Mouse (Mus musculus) heart, postnatal 14 days (tissue): Measurements from ENCODE around the gene Gpatch11. TPM values are rescaled to one million over a fixed set of nuclear protein-coding genes. Genes with fewer than 3 reads are reported as not detected.
"Not testable (repeated sequence)": the region's sequence is repeated elsewhere in the genome, so short reads cannot be mapped to it uniquely, and the experiment has no call there.

Experiments used
- DNase-seq, 2 experiments: peaks; one replicate each; pipeline ENCODE4 v3.0.0; 2021 to 2022
- intact Hi-C: fragments of 180-260 bp; cut with DNase I; formaldehyde crosslinking; loops from one replicate; pipeline ENCODE4 v1.15.1; 2025
- long read RNA-seq, 2 experiments: library from polyadenylated mRNA; stranded (forward); transcript quantifications; one replicate each; pipeline ENCODE4 v2.0.0; 2021
- total RNA-seq, 2 experiments: library from RNA; stranded (reverse); gene quantifications; 2 replicates each; pipeline ENCODE4 v1.2.3; 2021

Gpatch11 gene
- 10 to 100 TPM; 22.9 to 25.8 TPM for total RNA-seq
- long read RNA-seq, experiment 1, full-length matches to known transcripts = 29 of 37 reads
- long read RNA-seq, experiment 1, partial matches to known transcripts = 0 of 37 reads
- long read RNA-seq, experiment 1, other reads (novel, unspliced or antisense) = 8 of 37 reads
- long read RNA-seq, experiment 2, full-length matches to known transcripts = 17 of 19 reads
- long read RNA-seq, experiment 2, partial matches to known transcripts = 0 of 19 reads
- long read RNA-seq, experiment 2, other reads (novel, unspliced or antisense) = 2 of 19 reads

- peak; percentile 99 to 100 for DNase-seq
- intact Hi-C loops = no loop called here
These were observed at the start of gene Gpatch11, which contains the start of gene Heatr5b for GRCm38 (mm10) chr17:78834856-78835835. Gpatch11 (plus strand) TSS chr17:78835567. Heatr5b (minus strand) TSS chr17:78835364.

DNA sequence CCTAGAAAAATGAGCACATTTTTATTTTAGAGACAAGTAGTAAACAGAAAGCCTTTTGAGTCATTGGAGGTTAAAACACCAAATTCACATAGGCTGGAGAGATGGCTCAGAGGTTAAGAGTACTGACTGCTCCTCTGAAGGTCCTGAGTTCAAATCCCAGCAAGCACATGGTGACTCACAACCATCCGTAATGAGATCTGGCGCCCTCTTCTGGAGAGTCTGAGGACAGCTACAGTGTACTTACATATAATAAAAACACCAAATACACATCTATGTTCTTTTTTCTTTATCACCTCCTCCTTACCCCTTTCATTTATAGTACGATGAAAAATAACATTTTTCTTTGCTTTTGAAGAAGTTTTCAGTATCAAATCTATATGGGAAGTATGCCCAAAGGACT lies 47.1 kb upstream of the Gpatch11 start:
- intact Hi-C loops, DNase-seq: not testable (repeated sequence)

GRCm38 (mm10) chr17:78791068-78791689 lies 44.2 kb upstream of the Gpatch11 start:
- intact Hi-C loops = no loop called here
- peak; percentile 24 to 67 for DNase-seq

- intact Hi-C loops = no loop called here
These were observed 43.7 kb upstream of the Gpatch11 start for GRCm38 (mm10) chr17:78791690-78792070.

GRCm38 (mm10) chr17:78792122-78792521 lies 43.2 kb upstream of the Gpatch11 start:
- intact Hi-C loops = no loop called here

More at GRCm38 (mm10) chr17:78791690-78792070, 43.7 kb upstream of the Gpatch11 start:
- DNase-seq = no peak

DNA sequence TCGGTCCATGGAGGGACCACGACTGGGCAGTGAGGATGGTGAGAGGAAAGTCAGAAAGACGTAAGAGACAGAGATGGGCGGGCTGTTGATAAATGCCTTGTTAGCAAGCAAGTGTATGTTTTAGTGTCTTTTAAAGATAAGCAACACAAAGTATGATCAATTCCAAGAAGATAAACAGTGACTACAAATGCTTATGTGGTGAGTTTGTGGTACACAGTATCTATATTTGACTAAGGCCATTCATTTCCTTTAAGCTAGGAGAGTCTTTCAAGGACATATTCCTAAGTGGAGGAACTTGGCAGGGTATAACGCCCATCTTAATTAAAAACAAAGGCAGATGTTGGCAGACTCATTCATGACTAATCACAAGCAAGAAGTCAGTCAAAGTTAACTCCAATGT lies 41.0 kb upstream of the Gpatch11 start:
- DNase-seq = no peak
- intact Hi-C loops = no loop called here

More at GRCm38 (mm10) chr17:78792122-78792521, 43.2 kb upstream of the Gpatch11 start:
- no peak for DNase-seq

GRCm38 (mm10) chr17:78797222-78797621 lies 38.1 kb upstream of the Gpatch11 start:
- no peak for DNase-seq
- intact Hi-C loops = no loop called here

- DNase-seq = no peak
- intact Hi-C loops = no loop called here
These were observed 26.3 kb upstream of the Gpatch11 start for GRCm38 (mm10) chr17:78809019-78809418.

GRCm38 (mm10) chr17:78809582-78809981 lies 25.8 kb upstream of the Gpatch11 start:
- no peak for DNase-seq
- intact Hi-C loops = no loop called here

DNA sequence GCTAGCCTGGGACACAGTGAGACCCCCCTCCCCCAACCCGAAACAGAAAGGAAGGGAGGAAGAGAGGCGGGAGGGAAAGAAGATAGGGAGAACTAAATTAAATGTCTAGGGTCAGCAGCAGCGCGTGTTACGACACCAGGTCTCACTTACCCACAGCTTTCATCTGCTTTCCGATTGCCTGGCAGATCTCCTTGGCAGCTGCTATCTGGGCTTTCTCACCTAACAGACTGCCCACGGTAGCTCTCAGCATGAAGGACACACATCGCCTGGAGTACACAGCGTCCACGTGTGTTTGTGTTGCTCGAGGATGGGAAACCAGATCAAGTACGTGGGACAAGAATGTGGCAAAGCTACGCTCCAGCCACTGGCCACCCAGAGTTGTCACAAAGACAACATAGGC lies 11.0 kb upstream of the Gpatch11 start:
- DNase-seq = no peak
- intact Hi-C loops = no loop called here

DNA sequence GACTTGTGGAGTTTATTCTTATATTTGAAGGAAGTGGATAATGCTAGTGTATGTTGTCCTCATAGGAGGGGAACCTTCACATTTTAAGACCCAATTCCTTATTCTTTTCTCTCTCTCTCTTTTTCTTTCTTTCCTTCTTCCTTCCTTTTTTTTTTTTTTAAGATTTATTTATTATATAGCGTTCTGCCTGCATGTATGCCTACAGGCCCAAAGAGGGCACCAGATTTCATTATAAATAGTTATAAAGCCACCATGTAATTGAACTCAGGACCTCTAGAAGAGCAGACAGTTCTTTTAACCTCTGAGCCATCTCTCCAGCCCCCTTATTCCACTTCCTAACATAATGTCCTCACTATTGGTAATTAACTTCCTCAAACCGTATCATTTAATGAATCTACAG lies 689 bp downstream of the Gpatch11 start:
- no peak for DNase-seq
- intact Hi-C loops = no loop called here

DNA sequence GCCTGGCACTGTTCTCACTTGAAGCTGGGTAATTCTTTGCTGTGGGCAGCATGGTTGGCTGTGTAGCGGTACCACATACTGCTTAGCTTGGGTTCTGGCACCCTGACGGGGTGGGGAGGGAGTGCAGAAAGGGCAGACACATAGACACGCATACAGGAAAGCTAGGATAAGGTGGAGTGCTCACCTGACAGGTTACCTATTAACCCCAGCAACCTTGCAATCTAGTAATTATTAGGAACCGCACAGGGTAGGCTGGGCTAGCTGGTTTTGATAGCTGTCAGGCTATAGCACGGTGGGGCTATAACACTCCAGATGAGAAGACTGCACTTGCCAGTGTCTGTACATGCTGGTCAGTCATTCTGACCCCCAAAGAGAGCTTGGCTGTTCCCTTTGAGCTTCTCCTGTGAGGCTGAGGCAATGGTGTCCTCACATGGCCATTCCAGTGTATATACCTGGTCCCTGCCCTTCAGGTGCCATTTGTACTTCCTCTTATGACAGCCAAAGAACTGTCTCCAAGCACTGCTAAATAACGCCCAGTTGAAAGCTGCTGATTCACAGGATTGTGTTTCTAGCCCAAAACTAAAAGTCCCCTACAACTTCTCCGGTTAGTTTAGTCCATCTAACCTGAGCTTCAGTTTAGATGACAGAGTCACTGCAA lies 7.0 kb downstream of the Gpatch11 start:
- intact Hi-C loops = no loop called here

DNA sequence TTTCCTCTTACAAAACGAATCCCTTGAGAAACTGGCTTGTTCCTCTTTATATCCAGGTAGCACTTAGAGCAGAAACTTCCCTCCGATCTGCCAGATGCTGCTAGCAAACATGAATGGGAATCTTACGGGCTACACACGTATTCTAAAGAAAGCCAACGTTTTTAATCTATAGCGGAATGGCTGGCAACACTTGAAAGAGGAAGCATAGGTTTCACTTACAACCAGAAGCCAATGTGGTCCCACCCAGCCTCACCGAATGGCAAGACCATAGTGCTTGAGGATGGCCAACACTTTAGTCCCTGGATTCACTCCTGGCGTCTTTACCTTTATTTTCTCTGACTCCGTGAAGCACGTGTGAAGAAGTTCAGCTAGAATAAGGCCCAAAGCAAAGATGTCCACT lies 20.9 kb downstream of the Gpatch11 start:
- intact Hi-C loops = no loop called here
- DNase-seq = no peak

More for the DNA sequence above, 7.0 kb downstream of the Gpatch11 start:
- no peak for DNase-seq

DNA sequence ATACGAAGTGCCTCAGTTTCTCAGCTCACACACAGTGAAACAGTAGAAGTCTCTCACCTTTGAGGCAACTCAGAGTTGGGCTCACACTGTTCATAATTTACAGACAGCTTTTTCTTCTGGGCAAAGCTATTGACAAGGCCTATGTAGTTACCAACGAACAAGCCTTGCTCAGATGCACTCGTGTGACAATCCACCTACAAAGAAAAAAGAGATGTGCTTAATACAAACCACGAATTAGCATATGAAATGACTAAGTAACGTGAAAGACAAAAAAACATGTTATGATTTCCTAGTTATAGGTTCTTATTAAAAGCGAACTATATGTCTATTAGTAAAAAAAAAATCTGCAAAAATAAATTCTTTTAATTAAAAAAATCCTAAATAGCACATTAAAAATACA lies 38.5 kb downstream of the Gpatch11 start:
- intact Hi-C loops = no loop called here
- DNase-seq = no peak

GRCm38 (mm10) chr17:78881878-78882304 lies 46.5 kb downstream of the Gpatch11 start:
- intact Hi-C loops = loop anchor here (2.0 kb wide), 1 partner anchor 35 kb away; the partner anchor contains the start of gene Cebpzos
- no peak for DNase-seq

DNA sequence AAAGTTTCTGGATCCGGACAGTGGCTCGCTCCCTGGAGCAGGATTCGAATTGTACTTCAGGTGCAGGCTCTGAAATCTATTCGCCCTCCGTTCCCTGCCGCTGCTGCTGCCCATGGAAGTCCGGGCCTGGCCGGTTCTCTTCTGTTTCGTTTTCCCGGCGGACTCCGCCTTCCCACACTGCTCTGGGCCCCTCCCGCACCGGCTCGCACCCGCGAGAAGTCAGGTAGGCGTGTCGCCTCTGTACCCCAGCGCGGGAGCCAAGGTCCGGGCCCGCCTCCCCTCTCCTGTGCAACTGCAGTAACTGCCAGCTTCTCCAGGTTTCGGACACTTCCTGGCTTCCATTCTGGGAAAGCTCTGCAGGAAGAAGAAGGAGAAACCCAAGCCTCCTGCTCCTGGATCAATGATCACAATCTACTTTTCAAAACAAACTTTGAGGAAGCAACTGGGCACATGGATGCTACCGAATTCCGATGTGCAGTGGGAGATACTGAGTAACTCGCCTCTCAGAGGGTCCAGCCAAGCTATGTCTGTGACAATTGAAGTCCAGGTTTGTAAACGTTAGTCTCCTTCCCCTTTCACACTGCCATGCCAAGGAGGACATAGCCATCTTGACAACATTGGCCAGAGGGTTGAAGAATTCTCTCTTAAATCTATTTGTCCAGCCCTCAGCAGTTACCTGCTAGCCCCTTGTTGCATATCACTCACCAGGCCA lies 47.2 kb downstream of the Gpatch11 start, which contains the start of gene Eif2ak2:
Gene Eif2ak2, minus strand, starts transcription at position 173 of the 712 bp plus-strand sequence.
- peak; percentile 82 to 88 for DNase-seq
- intact Hi-C loops = loop anchor here (2.0 kb wide), 1 partner anchor 34 kb away; the partner anchor contains the start of gene Cebpzos

DNA sequence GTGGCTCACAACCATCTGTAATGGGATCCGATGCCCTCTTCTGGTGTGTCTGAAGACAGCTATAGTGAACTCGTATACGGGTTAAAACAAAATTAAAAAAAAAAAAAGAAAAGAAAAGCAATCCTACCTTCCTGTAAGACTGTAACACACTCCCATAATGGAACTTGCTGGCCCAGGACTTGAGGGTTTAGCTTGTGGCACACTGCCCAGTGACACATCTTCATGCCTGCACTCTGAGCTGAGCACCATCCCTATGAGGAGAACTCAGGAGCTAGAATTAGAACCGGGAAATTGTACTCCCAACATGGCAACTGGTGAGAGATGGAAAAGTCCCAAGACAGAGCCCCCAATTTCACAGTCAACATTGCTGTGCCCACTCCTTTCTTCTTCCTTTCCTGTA lies 47.9 kb downstream of the Gpatch11 start:
- no peak for DNase-seq
- intact Hi-C loops = loop anchor here (2.0 kb wide), 1 partner anchor 34 kb away; the partner anchor contains the start of gene Cebpzos

DNA sequence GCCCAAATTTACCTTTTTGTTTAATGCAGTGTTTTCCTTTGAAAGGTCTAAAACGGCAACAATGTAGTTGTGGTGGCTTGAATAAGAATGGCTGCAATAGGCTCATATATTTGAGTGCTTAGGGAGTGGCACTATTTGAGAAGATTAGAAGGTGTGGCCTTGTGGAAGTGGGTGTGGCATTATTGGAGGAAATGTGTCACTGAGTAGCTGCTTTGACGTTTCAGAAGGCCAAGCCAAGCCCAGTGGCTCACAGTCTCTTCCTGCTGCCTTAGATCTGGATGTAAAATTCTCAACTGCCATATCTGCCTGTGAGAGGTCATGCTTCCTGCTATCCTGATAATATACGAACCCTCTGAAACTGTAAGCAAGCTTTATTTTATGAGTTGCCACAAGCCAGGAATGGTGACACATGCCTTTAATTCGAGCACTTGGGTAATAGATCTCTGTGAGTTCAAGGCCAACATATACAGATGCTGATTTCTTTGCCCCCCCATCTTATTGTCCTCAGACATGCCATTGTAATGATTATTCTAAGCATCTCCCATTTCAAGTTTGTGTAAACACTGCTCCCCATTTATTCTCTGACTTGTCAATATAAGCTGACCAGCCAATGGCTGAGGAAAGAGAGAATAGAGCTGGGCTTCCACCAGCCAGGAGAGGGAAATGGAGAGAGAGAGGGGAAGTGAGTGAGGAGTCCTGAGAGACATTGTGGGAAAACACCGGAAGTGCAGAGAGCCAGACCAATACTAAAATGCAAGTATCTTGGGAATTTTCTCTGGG lies 50.1 kb downstream of the Gpatch11 start:
- intact Hi-C loops = no loop called here
- no peak for DNase-seq

DNA sequence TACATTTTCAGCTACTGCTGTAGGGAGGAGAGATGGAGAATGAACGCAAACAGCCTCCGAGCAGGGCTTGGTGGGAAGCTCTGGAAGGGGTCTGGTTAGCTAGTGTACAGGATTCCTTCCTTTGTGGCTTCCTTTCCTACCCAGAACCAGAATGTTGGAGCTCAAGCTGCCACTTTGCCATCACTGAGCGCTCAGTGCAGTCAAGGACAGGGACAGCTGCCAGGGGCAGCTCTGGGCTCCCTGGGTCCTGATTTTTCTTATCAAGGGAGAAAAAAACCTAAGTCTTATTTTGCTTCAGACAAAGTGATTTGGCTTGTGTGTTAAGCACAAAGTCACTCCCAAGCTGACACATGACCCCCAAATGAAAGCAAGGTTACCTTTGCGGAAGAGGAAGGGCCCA lies 53.2 kb downstream of the Gpatch11 start:
- DNase-seq = no peak
- intact Hi-C loops = no loop called here
